Mouse (Mus musculus): ENCODE data around the gene Vps41. TPM values are rescaled to one million over a fixed set of nuclear protein-coding genes. Genes with fewer than 3 reads are reported as not detected.

Vps41 gene
- polyA plus RNA-seq, 1 experiment = 10.3 TPM

DNA sequence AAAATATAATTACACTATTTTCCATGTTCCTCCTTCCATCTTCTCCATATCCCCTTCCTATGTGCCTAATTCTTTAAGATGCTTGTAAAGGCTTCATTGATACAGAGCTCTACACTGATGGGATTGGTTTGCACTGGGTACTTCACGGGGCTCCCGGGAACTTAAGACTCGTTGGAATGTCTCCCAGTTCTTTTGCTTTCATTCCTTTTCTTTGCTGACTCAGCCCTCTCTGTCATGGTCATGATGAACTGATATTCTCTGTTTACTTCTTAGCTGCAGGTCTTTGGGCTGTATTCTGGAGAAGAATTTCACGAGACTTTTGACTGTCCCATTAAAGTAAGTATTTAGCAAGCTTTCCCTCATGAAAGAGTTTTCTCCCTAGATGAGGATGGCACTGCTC lies 74.2 kb downstream of the Vps41 start:
- WGBS = 67% methylated on average over 4 of the region's 4 CpGs
- peaks cover 2% of the 10 kb centered on the region; the same call in 1 of the 2 replicates for H3K4me1 ChIP-seq (ENCODE audit: control insufficient read depth, insufficient read depth, insufficient read length, low read length)

GRCm38 (mm10) chr13:18791724-18792123 lies 74.6 kb downstream of the Vps41 start:
- H3K4me1 ChIP-seq (ENCODE audit: control insufficient read depth, insufficient read depth, insufficient read length, low read length) = peaks cover 2% of the 10 kb centered on the region; the same call in 1 of the 2 replicates
- TF ChIP-seq POLR2A (IDR thresholded peaks at IDR 0.05; ENCODE audit: low read depth, low read length) (no peak), CTCF (IDR thresholded peaks at IDR 0.05; ENCODE audit: extremely low read depth, insufficient read length, insufficient replicate concordance, low read depth, low read length) (no peak)
- WGBS = 75% methylated on average over 2 of the region's 2 CpGs
- no peak overlapping the region for H3K27ac ChIP-seq (ENCODE audit: insufficient read depth, low read depth, low read length)
- H3K27me3 ChIP-seq (ENCODE audit: control insufficient read depth, insufficient read depth, low read length) = no peaks in the 10 kb centered on the region
- H3K4me3 ChIP-seq (ENCODE audit: low read depth, low read length) = no peak overlapping the region
- no peaks in the 10 kb centered on the region; the same call in 1 of the 2 replicates for H3K36me3 ChIP-seq (ENCODE audit: control insufficient read depth, insufficient read depth, low read length)

More for the DNA sequence above, 74.2 kb downstream of the Vps41 start:
- no peak overlapping the region for H3K27ac ChIP-seq (ENCODE audit: insufficient read depth, low read depth, low read length)
- no peaks in the 10 kb centered on the region for H3K27me3 ChIP-seq (ENCODE audit: control insufficient read depth, insufficient read depth, low read length)
- no peaks in the 10 kb centered on the region; the same call in 1 of the 2 replicates for H3K36me3 ChIP-seq (ENCODE audit: control insufficient read depth, insufficient read depth, low read length)
- no peak for TF ChIP-seq POLR2A (IDR thresholded peaks at IDR 0.05; ENCODE audit: low read depth, low read length)
- TF ChIP-seq CTCF (IDR thresholded peaks at IDR 0.05; ENCODE audit: extremely low read depth, insufficient read length, insufficient replicate concordance, low read depth, low read length) = no peak
- no peak overlapping the region for H3K4me3 ChIP-seq (ENCODE audit: low read depth, low read length)

DNA sequence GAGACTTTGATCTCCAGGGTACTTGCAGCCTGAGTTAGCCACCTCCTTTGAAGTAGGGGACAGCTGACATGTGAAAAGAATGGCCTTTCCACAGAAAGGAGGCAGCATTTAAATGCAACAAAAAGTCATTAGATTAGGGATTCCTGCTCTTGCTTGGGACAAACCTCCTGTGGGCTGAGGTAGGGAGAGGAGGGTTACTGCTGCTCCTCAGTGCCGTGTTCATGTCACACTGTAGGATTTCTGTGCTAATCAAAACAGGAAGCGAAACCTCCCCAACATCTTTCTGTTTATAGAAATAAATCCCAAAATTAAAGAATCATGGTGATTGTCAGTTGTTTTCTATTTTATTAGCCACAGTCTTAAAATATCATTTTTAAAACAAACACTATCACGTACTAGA lies 77.4 kb downstream of the Vps41 start:
- H3K36me3 ChIP-seq (ENCODE audit: control insufficient read depth, insufficient read depth, low read length) = no peaks in the 10 kb centered on the region; the same call in 1 of the 2 replicates
- no peaks in the 10 kb centered on the region for H3K27me3 ChIP-seq (ENCODE audit: control insufficient read depth, insufficient read depth, low read length)
- peaks cover 2% of the 10 kb centered on the region; the same call in 1 of the 2 replicates for H3K4me1 ChIP-seq (ENCODE audit: control insufficient read depth, insufficient read depth, insufficient read length, low read length)
- H3K27ac ChIP-seq (ENCODE audit: insufficient read depth, low read depth, low read length) = no peak overlapping the region
- 87% methylated on average over 3 of the region's 3 CpGs for WGBS
- TF ChIP-seq POLR2A (IDR thresholded peaks at IDR 0.05; ENCODE audit: low read depth, low read length) (no peak), CTCF (IDR thresholded peaks at IDR 0.05; ENCODE audit: extremely low read depth, insufficient read length, insufficient replicate concordance, low read depth, low read length) (no peak)
- H3K4me3 ChIP-seq (ENCODE audit: low read depth, low read length) = no peak overlapping the region

DNA sequence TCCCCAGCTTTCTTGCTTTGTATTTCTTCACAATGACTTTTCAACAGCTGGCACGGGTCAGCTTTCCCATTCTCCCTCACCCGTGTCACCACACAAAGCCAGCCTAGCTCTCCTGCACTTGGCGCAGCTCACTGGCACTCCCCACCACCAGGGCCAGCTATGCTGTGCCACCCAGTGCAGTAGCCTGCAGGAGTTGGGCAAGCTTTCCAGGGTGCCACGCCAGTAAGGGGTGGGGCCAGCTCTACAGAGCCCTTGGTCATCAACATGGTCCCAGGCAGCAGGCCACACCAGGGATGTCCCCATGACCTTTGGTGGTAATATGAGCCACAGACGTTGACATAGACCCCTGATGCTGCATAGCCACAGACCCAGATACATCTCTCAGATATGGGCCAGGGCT lies 80.5 kb downstream of the Vps41 start:
- no peak overlapping the region for H3K4me3 ChIP-seq (ENCODE audit: low read depth, low read length)
- WGBS = 87% methylated on average over 5 of the region's 5 CpGs
- H3K27me3 ChIP-seq (ENCODE audit: control insufficient read depth, insufficient read depth, low read length) = no peaks in the 10 kb centered on the region
- TF ChIP-seq CTCF (IDR thresholded peaks at IDR 0.05; ENCODE audit: extremely low read depth, insufficient read length, insufficient replicate concordance, low read depth, low read length) (no peak), POLR2A (IDR thresholded peaks at IDR 0.05; ENCODE audit: low read depth, low read length) (no peak)
- no peaks in the 10 kb centered on the region for H3K4me1 ChIP-seq (ENCODE audit: control insufficient read depth, insufficient read depth, insufficient read length, low read length)
- no peaks in the 10 kb centered on the region; the same call in 1 of the 2 replicates for H3K36me3 ChIP-seq (ENCODE audit: control insufficient read depth, insufficient read depth, low read length)
- H3K27ac ChIP-seq (ENCODE audit: insufficient read depth, low read depth, low read length) = no peak overlapping the region

DNA sequence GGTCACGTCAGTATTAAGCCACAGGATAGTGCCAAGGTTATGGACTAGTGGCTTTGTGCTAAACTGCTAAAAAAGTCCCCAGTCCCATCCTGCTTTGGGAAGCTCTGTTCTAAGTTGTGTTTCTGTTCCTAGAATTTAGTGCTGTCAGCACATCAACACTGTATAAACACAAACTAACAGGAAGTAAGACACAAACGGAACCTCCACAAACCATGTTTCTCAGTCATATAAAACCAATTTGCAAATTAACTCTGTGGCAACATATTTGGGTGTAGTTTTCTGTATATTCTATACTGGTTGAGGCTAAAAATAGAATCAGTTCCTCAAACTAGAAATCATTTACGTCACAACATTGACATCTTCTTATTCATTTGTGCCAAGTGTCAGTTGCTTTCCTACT lies 83.3 kb downstream of the Vps41 start:
- TF ChIP-seq CTCF (IDR thresholded peaks at IDR 0.05; ENCODE audit: extremely low read depth, insufficient read length, insufficient replicate concordance, low read depth, low read length) = no peak
- no peak for TF ChIP-seq POLR2A (IDR thresholded peaks at IDR 0.05; ENCODE audit: low read depth, low read length)
- Histone ChIP-seq H3K36me3 (ENCODE audit: control insufficient read depth, insufficient read depth, low read length) (no peaks in the 10 kb centered on the region; the same call in 1 of the 2 replicates), H3K27ac (ENCODE audit: insufficient read depth, low read depth, low read length) (no peak overlapping the region), H3K27me3 (ENCODE audit: control insufficient read depth, insufficient read depth, low read length) (no peaks in the 10 kb centered on the region), H3K4me3 (ENCODE audit: low read depth, low read length) (no peak overlapping the region), H3K4me1 (ENCODE audit: control insufficient read depth, insufficient read depth, insufficient read length, low read length) (no peaks in the 10 kb centered on the region)
- 76% methylated on average over 3 of the region's 3 CpGs for WGBS

DNA sequence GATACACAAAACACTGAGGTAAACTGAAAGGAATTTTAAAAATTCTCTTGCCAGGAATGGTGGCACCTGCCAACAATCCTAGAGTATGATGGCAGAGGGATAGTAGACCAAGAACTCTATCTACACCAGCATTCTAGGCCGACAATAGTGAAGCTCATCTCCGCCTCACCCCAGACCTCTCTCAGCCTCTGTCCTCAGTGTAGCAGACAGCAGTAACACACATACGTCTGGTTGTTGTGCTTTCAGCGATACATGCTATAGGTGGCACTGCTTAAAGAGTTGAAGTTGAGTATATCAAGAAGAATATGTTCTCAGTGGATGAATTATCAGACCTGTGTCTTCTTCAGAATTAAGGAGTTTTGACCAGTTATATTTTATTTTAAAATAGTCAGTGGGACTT lies 92.4 kb downstream of the Vps41 start:
- Histone ChIP-seq H3K4me1 (ENCODE audit: control insufficient read depth, insufficient read depth, insufficient read length, low read length) (no peaks in the 10 kb centered on the region), H3K27ac (ENCODE audit: insufficient read depth, low read depth, low read length) (no peak overlapping the region), H3K36me3 (ENCODE audit: control insufficient read depth, insufficient read depth, low read length) (peaks cover 22% of the 10 kb centered on the region), H3K4me3 (ENCODE audit: low read depth, low read length) (no peak overlapping the region), H3K27me3 (ENCODE audit: control insufficient read depth, insufficient read depth, low read length) (no peaks in the 10 kb centered on the region)
- TF ChIP-seq CTCF (IDR thresholded peaks at IDR 0.05; ENCODE audit: extremely low read depth, insufficient read length, insufficient replicate concordance, low read depth, low read length) (no peak), POLR2A (IDR thresholded peaks at IDR 0.05; ENCODE audit: low read depth, low read length) (no peak)
- WGBS = 88% methylated on average over 4 of the region's 4 CpGs

GRCm38 (mm10) chr13:18809978-18810675 lies 93.0 kb downstream of the Vps41 start:
- WGBS = 23% methylated on average over 11 of the region's 11 CpGs
- TF ChIP-seq POLR2A (IDR thresholded peaks at IDR 0.05; ENCODE audit: low read depth, low read length) (no peak), CTCF (IDR thresholded peaks at IDR 0.05; ENCODE audit: extremely low read depth, insufficient read length, insufficient replicate concordance, low read depth, low read length) (peak; percentile 51; the same call in 1 of the 2 replicates)
- H3K4me1 ChIP-seq (ENCODE audit: control insufficient read depth, insufficient read depth, insufficient read length, low read length) = no peaks in the 10 kb centered on the region
- H3K36me3 ChIP-seq (ENCODE audit: control insufficient read depth, insufficient read depth, low read length) = peaks cover 26% of the 10 kb centered on the region
- H3K4me3 ChIP-seq (ENCODE audit: low read depth, low read length) = no peak overlapping the region
- H3K27me3 ChIP-seq (ENCODE audit: control insufficient read depth, insufficient read depth, low read length) = no peaks in the 10 kb centered on the region
- H3K27ac ChIP-seq (ENCODE audit: insufficient read depth, low read depth, low read length) = no peak overlapping the region

All from small intestine, adult 2 months (tissue).